Mouse (Mus musculus): ENCODE measurements around the gene Myh3. TPM values are rescaled to one million over a fixed set of nuclear protein-coding genes. Genes with fewer than 3 reads are reported as not detected.

Gene Myh3
- total RNA-seq, 2 experiments from 2014 or later: 7.8 to 15.3 TPM

DNA sequence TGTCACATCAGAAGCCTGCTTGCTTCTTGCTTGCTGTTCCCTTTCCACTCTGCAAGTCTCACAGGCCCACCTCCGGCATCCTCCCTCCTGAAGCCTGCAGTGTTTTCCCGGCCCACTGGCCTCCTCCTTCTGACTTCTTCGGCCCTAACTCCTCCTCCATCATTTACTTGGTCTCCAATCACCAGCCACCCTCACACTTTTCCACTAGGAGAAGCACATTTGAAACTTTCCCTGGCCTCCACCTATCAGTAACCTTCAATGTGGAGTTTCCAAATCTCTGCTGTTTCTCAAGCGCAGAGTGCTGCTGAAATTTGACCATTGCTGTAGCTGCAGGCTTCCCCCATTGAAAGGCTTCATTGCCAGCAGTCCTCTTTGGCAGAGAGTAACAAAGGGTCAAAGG is 63.9 kb downstream of the Myh3 start:
- DNase-seq: peak; percentile 73
- no peak for TF ChIP-seq CTCF (IDR thresholded peaks at IDR 0.05)

DNA sequence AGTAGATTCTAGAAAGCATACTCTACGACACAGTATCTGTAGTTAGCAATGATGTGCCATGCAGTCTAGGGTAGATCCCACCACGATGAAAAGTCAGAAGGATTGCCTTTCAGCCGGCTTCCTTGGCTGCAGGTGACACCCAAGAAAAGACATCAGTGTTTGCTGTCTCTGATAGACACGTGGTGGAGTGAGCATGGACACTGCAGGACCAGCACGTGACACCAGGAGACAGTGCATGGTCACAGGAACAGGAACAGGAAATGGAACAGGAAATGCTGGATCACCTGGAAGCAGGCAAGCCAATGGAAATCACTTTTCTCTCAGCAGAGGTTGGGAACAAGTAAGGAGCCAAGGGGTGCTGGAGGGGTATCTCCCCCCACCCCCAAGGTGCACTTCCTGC is 65.0 kb downstream of the Myh3 start:
- Histone ChIP-seq H3K4me3 (no peak overlapping the region), H3K27ac (peak overlapping the region; percentile 91)
- peak; percentile 55 for DNase-seq
- no peak for TF ChIP-seq CTCF (IDR thresholded peaks at IDR 0.05)
- intact Hi-C loops (cut with DNase I): loop anchor here (2.0 kb wide), 1 partner anchor 92 kb away; no protein-coding TSS in a partner anchor

More for the DNA sequence above, 63.9 kb downstream of the Myh3 start:
- Histone ChIP-seq H3K4me3 (peak overlapping the region; percentile 53), H3K27ac (peak overlapping the region; percentile 91)
- intact Hi-C loops (cut with DNase I): loop anchor here (2.0 kb wide), 1 partner anchor 93 kb away; no protein-coding TSS in a partner anchor

DNA sequence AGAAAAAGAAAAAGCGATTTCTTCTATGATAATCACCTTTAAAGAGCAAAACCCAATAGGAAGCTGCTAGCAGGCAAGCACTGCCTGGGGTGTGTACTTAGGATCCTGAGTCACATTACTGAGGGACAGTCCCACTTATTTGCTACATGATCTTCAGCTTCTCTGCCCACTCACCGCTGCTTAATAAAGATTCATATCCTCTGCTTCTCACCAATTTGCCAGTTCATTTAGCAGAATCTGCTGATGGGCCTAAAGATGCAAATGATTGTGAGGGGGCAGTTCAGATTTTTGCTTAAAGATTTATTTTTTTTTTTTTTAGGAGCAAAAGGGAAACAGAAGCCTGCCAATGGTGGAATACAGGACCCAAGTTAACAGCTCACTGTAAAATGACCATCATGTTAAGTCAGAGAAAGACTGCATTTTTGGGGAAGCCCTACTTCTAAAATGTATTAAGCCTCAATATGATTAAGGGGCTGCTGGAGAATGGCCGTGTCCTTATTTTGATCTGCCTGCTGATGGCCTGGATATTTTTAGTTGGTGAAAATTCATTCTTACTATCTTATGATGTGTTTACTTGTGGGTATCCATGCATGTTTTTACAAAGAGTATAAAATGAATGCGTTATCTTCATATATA is 65.9 kb downstream of the Myh3 start:
- Histone ChIP-seq H3K4me3 (peak overlapping the region; percentile 38), H3K27ac (peak overlapping the region; percentile 91)
- no peak for TF ChIP-seq CTCF (IDR thresholded peaks at IDR 0.05)
- DNase-seq: peak; percentile 36
- intact Hi-C loops (cut with DNase I): loop anchor here (2.0 kb wide), 1 partner anchor 91 kb away; no protein-coding TSS in a partner anchor

DNA sequence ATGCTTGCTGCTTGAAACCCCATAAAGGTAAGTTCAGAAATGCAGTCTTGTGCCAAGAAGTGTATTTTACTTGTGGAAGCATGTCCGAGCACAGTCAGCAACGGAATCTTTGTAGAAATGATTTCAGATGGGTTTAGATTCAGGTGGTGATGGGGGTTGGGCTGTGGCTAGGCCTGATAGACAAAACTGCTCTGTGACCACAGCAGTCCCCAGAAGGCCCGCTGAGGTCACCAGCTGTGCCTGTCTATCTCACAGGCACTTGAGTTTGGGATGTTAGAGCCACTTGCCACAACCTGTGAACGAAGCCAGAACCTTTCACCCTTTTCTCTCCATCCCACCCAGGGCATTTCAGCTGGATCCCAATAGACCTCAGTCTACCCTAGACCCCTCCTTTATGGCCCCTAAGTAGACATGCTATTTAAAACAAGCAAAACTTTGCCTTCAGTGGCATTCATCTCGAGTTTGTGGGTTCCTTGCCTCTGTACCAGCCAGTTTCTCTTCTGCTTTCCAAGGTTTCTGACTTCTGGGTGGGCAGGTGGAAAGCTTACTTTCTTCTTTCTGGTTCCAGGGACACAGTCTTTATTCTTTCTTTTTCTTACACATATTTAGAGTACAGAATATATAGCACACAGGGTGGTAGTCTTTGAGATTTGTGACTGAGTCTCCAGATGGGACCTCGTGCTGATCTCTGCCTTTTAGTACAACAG is 66.6 kb downstream of the Myh3 start:
- DNase-seq: peak; percentile 81
- no peak for TF ChIP-seq CTCF (IDR thresholded peaks at IDR 0.05)
- peak overlapping the region; percentile 91 for H3K27ac ChIP-seq

DNA sequence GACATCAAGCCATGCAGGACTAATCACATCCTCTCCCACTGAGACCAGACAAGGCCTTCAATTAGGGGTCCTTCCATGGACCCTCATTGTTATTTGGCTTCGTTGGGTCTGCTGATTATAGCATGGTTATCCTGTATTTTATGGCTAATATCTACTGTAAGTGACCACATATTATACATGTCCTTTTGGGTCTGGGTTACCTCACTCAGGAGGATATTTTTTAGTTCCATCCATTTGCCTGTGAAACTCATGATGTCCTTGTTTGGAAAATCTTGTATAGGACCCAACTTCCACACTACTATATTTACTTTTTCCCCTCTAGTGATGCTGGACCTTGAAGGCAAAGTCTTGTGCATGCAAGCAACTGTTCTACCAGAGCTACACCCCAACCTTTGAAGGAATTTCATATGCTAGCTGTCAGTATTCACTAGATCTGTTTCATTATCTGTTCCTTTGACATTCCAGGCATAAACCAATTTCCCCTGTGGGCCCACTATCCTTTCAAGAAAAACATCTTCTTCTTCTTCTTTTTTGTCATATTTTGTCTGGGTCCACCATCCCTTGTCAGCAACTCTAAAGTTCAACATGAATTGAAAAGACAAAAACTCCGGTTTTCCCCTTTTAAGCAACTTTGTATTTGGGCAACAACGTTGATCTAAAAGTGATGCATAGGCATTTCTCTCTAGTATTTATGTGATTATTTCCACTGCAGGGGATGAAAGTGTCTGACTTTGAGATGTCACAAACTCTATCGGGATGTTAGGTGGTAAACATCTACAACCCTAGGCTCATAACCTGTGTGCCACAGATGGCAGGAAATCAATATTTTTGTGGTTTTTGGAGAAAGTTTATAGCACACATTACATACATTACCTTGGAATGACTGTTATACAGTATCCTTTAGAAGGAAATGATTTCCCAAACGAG is 67.6 kb downstream of the Myh3 start:
- intact Hi-C loops (cut with DNase I): loop anchor here (5.0 kb wide), 1 partner anchor 57 kb away; the partner anchor contains the start of gene Myh1
- Histone ChIP-seq H3K4me3 (no peak overlapping the region), H3K27ac (peak overlapping the region; percentile 4)
- DNase-seq: no peak
- no peak for TF ChIP-seq CTCF (IDR thresholded peaks at IDR 0.05)

More for the DNA sequence above, 66.6 kb downstream of the Myh3 start:
- peak overlapping the region; percentile 38 for H3K4me3 ChIP-seq
- intact Hi-C loops (cut with DNase I): loop anchor here (5.0 kb wide), 1 partner anchor 58 kb away; the partner anchor contains the start of gene Myh1

DNA sequence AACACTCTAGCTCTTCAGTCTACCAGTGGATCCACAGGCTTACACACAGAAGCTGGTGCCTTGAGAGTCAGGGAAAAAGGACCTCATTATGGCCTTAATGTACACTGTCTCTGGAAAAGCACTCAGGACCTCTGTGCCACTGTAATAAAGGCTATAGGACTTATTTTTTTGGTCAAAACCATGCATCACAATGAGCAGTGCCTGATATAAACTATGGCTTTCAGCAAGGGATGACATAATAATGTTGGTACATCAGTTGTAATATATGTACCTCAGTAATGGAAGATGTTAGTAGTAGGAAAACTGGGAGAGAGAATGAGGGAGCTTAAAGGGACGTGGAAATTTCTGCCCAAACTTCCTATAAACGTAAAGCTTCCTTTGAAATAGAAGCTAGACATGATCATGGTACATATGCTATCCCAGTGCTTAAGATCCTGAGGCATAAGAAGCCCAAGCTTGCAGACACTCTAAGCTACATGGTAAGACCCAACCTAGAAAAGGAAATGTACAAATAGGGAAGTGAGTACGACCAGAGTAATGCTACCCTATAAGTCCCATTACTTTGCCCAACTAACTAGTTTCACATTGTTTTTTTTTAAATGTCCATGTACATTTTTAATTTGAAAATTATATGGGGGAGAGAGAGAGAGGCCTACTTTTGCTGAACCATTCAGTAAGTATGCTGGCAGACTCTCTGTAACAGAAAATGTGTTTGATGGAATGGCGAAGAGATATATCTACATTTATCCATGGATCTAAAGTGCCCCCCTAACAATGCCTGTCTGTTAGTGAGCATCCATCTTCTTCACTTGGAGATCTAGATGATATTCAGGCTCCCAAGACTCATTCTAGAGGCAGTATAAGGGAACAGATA is 68.5 kb downstream of the Myh3 start:
- H3K4me3 ChIP-seq: no peak overlapping the region
- intact Hi-C loops (cut with DNase I): loop anchor here (5.0 kb wide), 1 partner anchor 56 kb away; the partner anchor contains the start of gene Myh1

DNA sequence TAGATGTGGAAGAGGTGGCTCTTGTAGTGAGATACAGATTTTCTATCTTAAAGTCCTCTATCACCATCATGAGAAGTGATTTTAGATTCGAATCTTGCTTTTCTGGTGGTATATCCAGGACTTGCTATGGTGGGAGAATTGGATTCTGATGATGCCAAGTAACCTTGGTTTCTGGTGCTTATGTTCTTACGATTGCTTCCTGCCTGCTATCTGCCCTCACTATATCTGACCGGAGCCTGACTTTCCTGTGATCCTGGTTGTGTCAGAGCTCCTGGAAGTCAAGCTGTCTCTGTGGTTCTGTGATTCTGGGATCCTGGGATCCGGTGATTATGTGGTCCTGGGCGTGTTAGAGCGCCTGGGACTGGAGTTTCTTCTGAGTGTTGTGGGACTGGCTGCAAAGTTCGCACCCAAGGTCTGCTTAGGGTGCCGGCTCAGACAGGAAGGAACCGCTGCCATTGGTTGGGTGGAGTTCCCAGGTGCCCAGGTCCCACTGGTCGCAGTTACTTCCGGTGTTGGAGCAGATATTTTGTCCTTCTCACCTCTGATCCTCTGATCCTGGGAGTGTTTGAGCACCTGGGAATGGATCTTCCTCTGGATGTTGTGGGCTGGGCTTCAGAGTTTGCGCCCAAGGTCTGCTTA is 69.3 kb downstream of the Myh3 start:
- Histone ChIP-seq H3K27ac (no peak overlapping the region), H3K4me3 (no peak overlapping the region)
- TF ChIP-seq CTCF (IDR thresholded peaks at IDR 0.05): no peak
- no peak for DNase-seq
- intact Hi-C loops (cut with DNase I): loop anchor here (5.0 kb wide), 1 partner anchor 55 kb away; the partner anchor contains the start of gene Myh1

More for the DNA sequence above, 68.5 kb downstream of the Myh3 start:
- no peak overlapping the region; the same call in 1 of the 2 replicates for H3K27ac ChIP-seq
- TF ChIP-seq CTCF (IDR thresholded peaks at IDR 0.05): no peak
- no peak for DNase-seq

DNA sequence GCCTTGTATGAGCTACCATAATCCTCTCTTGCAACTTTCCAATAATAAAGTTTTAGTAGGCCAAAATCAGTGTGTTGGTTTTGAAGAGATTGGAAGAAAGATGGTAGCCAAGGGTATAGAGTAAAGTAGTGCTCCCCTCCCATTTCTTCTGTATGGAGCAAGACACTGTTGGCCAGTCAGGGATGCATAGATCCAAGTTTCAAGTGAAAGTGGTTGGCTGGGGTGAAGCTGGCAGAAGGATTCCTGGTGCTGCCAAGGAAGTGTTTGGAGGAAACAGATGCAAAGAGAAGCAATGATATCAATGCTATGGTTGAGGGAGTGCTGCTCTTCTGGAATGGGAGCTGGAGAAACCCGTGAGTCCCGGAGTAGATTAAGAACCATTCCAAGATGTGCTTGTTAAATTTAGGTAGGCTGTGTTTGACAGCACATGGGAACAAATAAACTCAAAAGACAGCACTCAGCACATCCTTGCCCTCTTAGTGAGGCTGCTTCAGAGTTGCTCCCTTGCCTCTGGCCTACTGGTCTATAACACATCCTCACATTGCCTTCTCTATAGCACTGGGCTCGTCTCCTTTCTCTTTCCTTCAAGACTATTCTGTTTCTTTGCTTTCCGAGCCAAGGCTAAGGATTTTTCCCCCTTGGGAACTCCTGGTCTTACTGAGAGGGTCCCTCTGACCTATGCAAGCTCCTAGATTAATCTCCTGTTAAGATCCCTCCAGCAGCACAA is 70.3 kb downstream of the Myh3 start:
- DNase-seq: no peak
- no peak for TF ChIP-seq CTCF (IDR thresholded peaks at IDR 0.05)
- Histone ChIP-seq H3K4me3 (no peak overlapping the region), H3K27ac (peak overlapping the region; percentile 4; the same call in 1 of the 2 replicates)
- intact Hi-C loops (cut with DNase I): loop anchor here (5.0 kb wide), 1 partner anchor 54 kb away; the partner anchor contains the start of gene Myh1

DNA sequence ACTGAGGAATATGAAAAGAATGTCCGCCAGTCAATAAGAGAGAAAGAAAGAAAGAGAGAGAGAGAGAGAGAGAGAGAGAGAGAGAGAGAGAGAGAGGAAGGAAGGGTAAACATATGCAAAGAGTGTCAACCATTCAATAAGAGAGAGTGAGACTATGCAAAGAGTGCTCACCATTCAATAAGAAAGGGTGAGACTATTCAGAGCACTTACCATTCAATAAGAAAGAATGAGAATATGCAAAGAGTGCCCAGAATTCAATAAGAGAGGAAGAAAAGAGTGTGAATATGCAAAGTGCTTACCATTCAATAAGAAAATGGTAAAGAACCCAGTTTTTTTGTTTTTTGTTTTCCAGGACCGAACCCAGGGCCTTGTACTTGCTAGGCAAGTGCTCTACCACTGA is 72.1 kb downstream of the Myh3 start:
- DNase-seq: no peak
- intact Hi-C loops (cut with DNase I): no loop called here
- Histone ChIP-seq H3K27ac (no peak overlapping the region), H3K4me3 (no peak overlapping the region)
- TF ChIP-seq CTCF (IDR thresholded peaks at IDR 0.05): no peak

DNA sequence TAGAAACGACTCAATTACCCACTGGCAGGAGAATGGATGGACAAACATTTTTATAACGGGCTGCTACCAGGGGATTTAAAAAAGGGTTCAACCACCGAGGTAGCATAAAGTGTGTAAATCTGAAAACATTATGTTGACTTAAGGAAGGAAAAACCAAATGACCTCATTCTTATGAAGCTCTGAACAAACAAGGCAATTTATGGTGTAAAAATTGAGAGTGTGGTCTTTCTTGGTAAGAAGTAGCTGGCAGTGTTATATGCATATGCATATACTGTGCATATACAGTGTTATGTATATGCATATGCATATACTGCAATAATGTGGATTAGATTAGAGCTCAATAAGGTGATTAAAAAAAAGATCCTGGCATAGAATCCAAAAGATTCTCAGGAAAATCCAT is 73.1 kb downstream of the Myh3 start:
- TF ChIP-seq CTCF (IDR thresholded peaks at IDR 0.05): no peak
- DNase-seq: no peak
- Histone ChIP-seq H3K4me3 (no peak overlapping the region), H3K27ac (no peak overlapping the region)
- intact Hi-C loops (cut with DNase I): no loop called here

Small RNA genes within 50 kb of the gene (microRNA-seq; reads per million reads assigned to microRNA genes)
- gene Mir6923: not detected

Other genes starting within 250 kb of the Myh3 start
- gene Pirt, start 166.3 kb upstream of the Myh3 start, total RNA-seq (2021): under 1 TPM in 1 of 2 experiments, not detected in 1; 0.05 TPM
- not detected for gene Tmem238l, start 121.7 kb upstream of the Myh3 start, total RNA-seq (2021)
- gene Tmem220, start 53.1 kb upstream of the Myh3 start, total RNA-seq (2021): 1 to 10 TPM in 1 of 2 experiments, under 1 TPM in 1; 0.66 to 1.3 TPM
- 1 to 10 TPM; 6.8 to 9.9 TPM for gene Adprm, start 25.7 kb upstream of the Myh3 start, total RNA-seq (2021)
- gene Sco1, start 25.6 kb upstream of the Myh3 start, total RNA-seq (2021): 10 to 100 TPM in 1 of 2 experiments, 1 to 10 TPM in 1; 5.6 to 10.3 TPM
- 1,000 to 10,000 TPM; 1,238 to 3,712 TPM for gene Myh2, start 92.7 kb downstream of the Myh3 start, total RNA-seq (2021)
- 1,000 to 10,000 TPM; 1,466 to 5,880 TPM for gene Myh1, start 121.8 kb downstream of the Myh3 start, total RNA-seq (2021)
- over 10,000 TPM; 14,648 to 28,741 TPM for gene Myh4, start 159.7 kb downstream of the Myh3 start, total RNA-seq (2021)
- gene Myh8, start 198.8 kb downstream of the Myh3 start, total RNA-seq (2021): 100 to 1,000 TPM; 172 to 287 TPM
- 1 to 10 TPM; 2.2 to 3.7 TPM for gene Myh13, start 243.4 kb downstream of the Myh3 start, total RNA-seq (2021)

Measured in gastrocnemius, adult 2 months (tissue).